Mouse (Mus musculus): ENCODE data around the gene Ubc. TPM values are rescaled to one million over a fixed set of nuclear protein-coding genes. Genes with fewer than 3 reads are reported as not detected.

Ubc gene
- total and polyA plus RNA-seq, 2 experiments from 2014 or later: 958 to 1,306 TPM

DNA sequence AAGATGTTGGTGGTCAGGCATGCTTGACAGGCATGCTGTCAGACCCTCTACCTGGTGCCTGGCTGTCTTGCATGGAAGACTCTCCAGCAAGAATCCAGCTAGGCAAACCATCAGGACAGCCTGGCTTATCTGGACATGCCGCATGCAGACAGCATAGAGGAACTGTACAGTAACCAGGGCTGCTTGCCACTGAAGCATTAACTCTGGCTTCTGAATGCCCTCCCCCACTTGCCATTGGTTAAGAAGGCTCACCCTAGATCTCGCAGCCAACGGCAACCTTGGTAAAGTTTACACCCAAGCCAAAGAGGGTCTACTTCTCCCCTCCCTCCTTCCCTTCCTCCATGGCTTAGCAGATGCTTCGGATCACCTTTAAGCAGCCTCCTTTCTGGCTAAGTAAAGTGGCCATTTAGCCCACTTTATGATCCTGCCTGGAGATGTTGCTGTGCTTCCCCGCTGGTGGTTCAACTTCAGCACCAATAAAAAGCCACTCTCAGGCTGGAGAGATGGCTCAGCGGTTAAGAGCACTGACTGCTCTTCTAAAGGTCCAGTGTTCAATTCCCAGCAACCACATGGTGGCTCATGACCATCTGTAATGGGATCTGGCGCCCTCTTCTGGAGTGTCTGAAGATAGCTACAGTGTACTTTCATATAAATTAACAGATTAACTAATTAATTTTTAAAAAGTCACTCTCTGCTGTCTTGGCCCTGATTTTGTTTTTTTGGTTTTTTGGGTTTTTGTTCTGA lies 18.9 kb downstream of the Ubc start:
- 78% methylated on average over 7 of the region's 7 CpGs for WGBS
- ATAC-seq (ENCODE audit: low FRiP score) (no peak), DNase-seq (ENCODE audit: low spot score) (no peak)
- no peaks in the 10 kb centered on the region for H3K36me3 ChIP-seq (ENCODE audit: insufficient read depth, low read length)
- H3K4me2 ChIP-seq (ENCODE audit: low read depth, low read length, poor library complexity, severe bottlenecking): no peak overlapping the region
- TF ChIP-seq CTCF (IDR thresholded peaks at IDR 0.05): peak; percentile 13; the same call in 1 of the 2 replicates
- H3K4me3 ChIP-seq (ENCODE audit: low read depth, low read length): no peak overlapping the region
- no peaks in the 10 kb centered on the region for H3K4me1 ChIP-seq (ENCODE audit: insufficient read depth, low read length)
- H3K9me3 ChIP-seq (ENCODE audit: low read length): no peaks in the 10 kb centered on the region
- H3K27me3 ChIP-seq (ENCODE audit: insufficient read depth, low read length): no peaks in the 10 kb centered on the region
- H3K9ac ChIP-seq (replicated peaks; ENCODE audit: low read length, poor library complexity, severe bottlenecking): no peak overlapping the region
- H3K27ac ChIP-seq (ENCODE audit: low read depth, low read length): no peak overlapping the region

DNA sequence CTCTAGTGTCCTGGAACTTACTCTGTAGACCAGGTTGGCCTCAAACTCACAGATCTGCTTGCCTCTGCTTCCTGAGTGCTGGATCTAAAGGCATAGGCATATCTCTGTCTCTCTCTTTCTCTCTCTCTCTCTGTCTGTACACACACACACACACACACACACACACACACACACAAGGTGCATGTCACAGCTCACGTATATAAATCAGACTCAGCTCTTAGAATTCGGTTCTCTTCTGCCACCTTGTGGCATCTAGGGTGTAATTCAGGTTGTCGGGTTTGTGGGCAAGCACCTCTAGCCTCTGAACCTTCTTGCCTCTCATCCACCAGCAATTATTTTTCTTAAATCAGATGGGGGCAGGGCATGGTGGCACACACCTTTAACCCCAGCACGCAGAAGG lies 21.4 kb downstream of the Ubc start:
- Histone ChIP-seq H3K27ac (ENCODE audit: low read depth, low read length) (no peak overlapping the region), H3K4me1 (ENCODE audit: insufficient read depth, low read length) (no peaks in the 10 kb centered on the region), H3K27me3 (ENCODE audit: insufficient read depth, low read length) (no peaks in the 10 kb centered on the region), H3K9me3 (ENCODE audit: low read length) (no peaks in the 10 kb centered on the region), H3K4me2 (ENCODE audit: low read depth, low read length, poor library complexity, severe bottlenecking) (no peak overlapping the region), H3K4me3 (ENCODE audit: low read depth, low read length) (no peak overlapping the region), H3K36me3 (ENCODE audit: insufficient read depth, low read length) (no peaks in the 10 kb centered on the region), H3K9ac (replicated peaks; ENCODE audit: low read length, poor library complexity, severe bottlenecking) (no peak overlapping the region)
- 2% methylated on average over 4 of the region's 4 CpGs for WGBS
- TF ChIP-seq CTCF (IDR thresholded peaks at IDR 0.05): peak; percentile 90
- DNase-seq (ENCODE audit: low spot score): peak; percentile 84
- no peak for ATAC-seq (ENCODE audit: low FRiP score)

DNA sequence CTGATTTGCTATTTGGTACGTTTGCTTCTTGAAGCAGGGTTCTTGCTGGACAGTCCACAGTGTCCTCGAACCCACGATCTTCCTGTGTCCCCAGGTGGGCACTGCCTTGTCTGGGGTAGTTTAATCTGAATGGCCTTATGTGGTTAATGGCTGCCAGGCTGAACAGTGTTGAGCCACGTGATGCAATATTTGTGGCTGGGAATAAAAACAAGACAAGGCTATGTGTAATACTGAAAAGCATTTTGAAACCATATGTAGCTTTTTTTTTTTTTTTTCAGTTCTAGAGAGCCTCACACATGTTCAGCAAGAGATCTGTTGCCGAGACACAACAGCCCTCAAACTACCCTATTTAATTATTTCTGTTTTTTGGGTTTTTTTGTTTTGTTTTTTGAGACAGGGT lies 21.8 kb downstream of the Ubc start:
- 73% methylated on average over 5 of the region's 5 CpGs for WGBS
- Histone ChIP-seq H3K36me3 (ENCODE audit: insufficient read depth, low read length) (no peaks in the 10 kb centered on the region), H3K9ac (replicated peaks; ENCODE audit: low read length, poor library complexity, severe bottlenecking) (no peak overlapping the region), H3K27ac (ENCODE audit: low read depth, low read length) (no peak overlapping the region), H3K9me3 (ENCODE audit: low read length) (no peaks in the 10 kb centered on the region), H3K27me3 (ENCODE audit: insufficient read depth, low read length) (no peaks in the 10 kb centered on the region), H3K4me3 (ENCODE audit: low read depth, low read length) (no peak overlapping the region), H3K4me2 (ENCODE audit: low read depth, low read length, poor library complexity, severe bottlenecking) (no peak overlapping the region), H3K4me1 (ENCODE audit: insufficient read depth, low read length) (no peaks in the 10 kb centered on the region)
- TF ChIP-seq CTCF (IDR thresholded peaks at IDR 0.05): no peak
- DNase-seq (ENCODE audit: low spot score) (no peak), ATAC-seq (ENCODE audit: low FRiP score) (no peak)

- ATAC-seq (ENCODE audit: low FRiP score) (no peak), DNase-seq (ENCODE audit: low spot score) (no peak)
- Histone ChIP-seq H3K4me3 (ENCODE audit: low read depth, low read length) (no peak overlapping the region), H3K4me1 (ENCODE audit: insufficient read depth, low read length) (no peaks in the 10 kb centered on the region), H3K27me3 (ENCODE audit: insufficient read depth, low read length) (no peaks in the 10 kb centered on the region), H3K4me2 (ENCODE audit: low read depth, low read length, poor library complexity, severe bottlenecking) (no peak overlapping the region), H3K9ac (replicated peaks; ENCODE audit: low read length, poor library complexity, severe bottlenecking) (no peak overlapping the region), H3K27ac (ENCODE audit: low read depth, low read length) (no peak overlapping the region), H3K9me3 (ENCODE audit: low read length) (no peaks in the 10 kb centered on the region), H3K36me3 (ENCODE audit: insufficient read depth, low read length) (no peaks in the 10 kb centered on the region)
- WGBS: 76% methylated on average over 4 of the region's 4 CpGs
- no peak for TF ChIP-seq CTCF (IDR thresholded peaks at IDR 0.05)
These were observed 25.1 kb downstream of the Ubc start for GRCm38 (mm10) chr5:125364851-125365429.

GRCm38 (mm10) chr5:125363894-125364293 lies 26.1 kb downstream of the Ubc start:
- Histone ChIP-seq H3K27me3 (ENCODE audit: insufficient read depth, low read length) (no peaks in the 10 kb centered on the region), H3K4me3 (ENCODE audit: low read depth, low read length) (no peak overlapping the region), H3K4me2 (ENCODE audit: low read depth, low read length, poor library complexity, severe bottlenecking) (no peak overlapping the region), H3K9ac (replicated peaks; ENCODE audit: low read length, poor library complexity, severe bottlenecking) (no peak overlapping the region), H3K4me1 (ENCODE audit: insufficient read depth, low read length) (no peaks in the 10 kb centered on the region), H3K9me3 (ENCODE audit: low read length) (no peaks in the 10 kb centered on the region), H3K27ac (ENCODE audit: low read depth, low read length) (no peak overlapping the region), H3K36me3 (ENCODE audit: insufficient read depth, low read length) (no peaks in the 10 kb centered on the region)
- WGBS: 80% methylated on average over 7 of the region's 7 CpGs
- TF ChIP-seq CTCF (IDR thresholded peaks at IDR 0.05): no peak
- DNase-seq (ENCODE audit: low spot score) (no peak), ATAC-seq (ENCODE audit: low FRiP score) (no peak)

- Histone ChIP-seq H3K4me3 (ENCODE audit: low read depth, low read length) (no peak overlapping the region), H3K36me3 (ENCODE audit: insufficient read depth, low read length) (no peaks in the 10 kb centered on the region), H3K9ac (replicated peaks; ENCODE audit: low read length, poor library complexity, severe bottlenecking) (no peak overlapping the region), H3K27me3 (ENCODE audit: insufficient read depth, low read length) (no peaks in the 10 kb centered on the region), H3K4me1 (ENCODE audit: insufficient read depth, low read length) (no peaks in the 10 kb centered on the region), H3K4me2 (ENCODE audit: low read depth, low read length, poor library complexity, severe bottlenecking) (no peak overlapping the region), H3K27ac (ENCODE audit: low read depth, low read length) (no peak overlapping the region), H3K9me3 (ENCODE audit: low read length) (no peaks in the 10 kb centered on the region)
- no peak for TF ChIP-seq CTCF (IDR thresholded peaks at IDR 0.05)
- no peak for DNase-seq (ENCODE audit: low spot score)
- 71% methylated on average over 16 of the region's 16 CpGs for WGBS
- no peak for ATAC-seq (ENCODE audit: low FRiP score)
These were observed 29.0 kb downstream of the Ubc start for GRCm38 (mm10) chr5:125360981-125361510.
